Mouse (Mus musculus) neural tube, embryonic 11.5 days (tissue): ENCODE results near the gene Arpc4. TPM values are rescaled to one million over a fixed set of nuclear protein-coding genes. Genes with fewer than 3 reads are reported as not detected.

Source experiments
- ATAC-seq: fragments of 200-750 bp; cut with Nextera tagmentation; 2 replicates; pipeline ENCODE4 v1.8.0; 2017; ENCODE audit warnings: moderate number of reproducible peaks, mild to moderate bottlenecking, moderate TSS enrichment, moderate library complexity; ENCODE audit not compliant: insufficient read depth, low FRiP score, low TSS enrichment
- DNase-seq: peaks from one replicate; pipeline ENCODE4 v3.0.0-alpha.2; 2015; ENCODE audit warnings: low spot score
- H3K27ac ChIP-seq: fragments of 300-500 bp; sonication (generic); 2 replicates; pipeline ENCODE4 v1.5.1; 2014; ENCODE audit warnings: low read depth, mild to moderate bottlenecking, low read length
- H3K27me3 ChIP-seq: fragments of 300-500 bp; sonication (generic); 2 replicates; pipeline ENCODE4 v1.6.1; 2014; ENCODE audit warnings: mild to moderate bottlenecking, low read length, mixed read lengths; ENCODE audit not compliant: control insufficient read depth, insufficient read depth
- H3K36me3 ChIP-seq: fragments of 300-500 bp; sonication (generic); 2 replicates; pipeline ENCODE4 v1.6.1; 2014; ENCODE audit warnings: mild to moderate bottlenecking, low read length, moderate library complexity, mixed read lengths; ENCODE audit not compliant: control insufficient read depth, insufficient read depth
- H3K4me1 ChIP-seq: fragments of 300-500 bp; sonication (generic); 2 replicates; pipeline ENCODE4 v1.6.1; 2014; ENCODE audit warnings: low read length, mixed read lengths; ENCODE audit not compliant: control insufficient read depth, insufficient read depth
- H3K4me2 ChIP-seq: fragments of 300-500 bp; sonication (generic); 2 replicates; pipeline ENCODE4 v1.6.1; 2014; ENCODE audit warnings: low read depth, mild to moderate bottlenecking, moderate library complexity
- H3K4me3 ChIP-seq: fragments of 300-500 bp; sonication (generic); 2 replicates; pipeline ENCODE4 v1.5.1; 2014; ENCODE audit warnings: low read depth, low read length
- H3K9ac ChIP-seq: fragments of 300-500 bp; sonication (generic); 2 replicates; pipeline ENCODE4 v1.6.1; 2014; ENCODE audit warnings: mild to moderate bottlenecking, low read length
- H3K9me3 ChIP-seq: fragments of 300-500 bp; sonication (generic); 2 replicates; pipeline ENCODE4 v1.6.1; 2016; ENCODE audit warnings: low read length; ENCODE audit not compliant: control insufficient read depth
- WGBS: fragments of 180-500 bp; shearing (Covaris S2); extraction: QIAGEN DNeasy Blood & Tissue Kit; methylation state at CpG from one replicate; pipeline ENCODE4 v1.1.7; 2014; 5-methylcytosine and 5-hydroxymethylcytosine counted together
- polyA plus RNA-seq: library from polyadenylated mRNA; unstranded; fragments of >200 nt; fragmentation: Nextera tagmentation; extraction: Ambion mirVana; gene quantifications from 2 replicates; pipeline ENCODE4 v1.2.1, GENCODE M21; 2014

Arpc4 gene
- polyA plus RNA-seq, 1 experiment from 2014 or later: 215 TPM

DNA sequence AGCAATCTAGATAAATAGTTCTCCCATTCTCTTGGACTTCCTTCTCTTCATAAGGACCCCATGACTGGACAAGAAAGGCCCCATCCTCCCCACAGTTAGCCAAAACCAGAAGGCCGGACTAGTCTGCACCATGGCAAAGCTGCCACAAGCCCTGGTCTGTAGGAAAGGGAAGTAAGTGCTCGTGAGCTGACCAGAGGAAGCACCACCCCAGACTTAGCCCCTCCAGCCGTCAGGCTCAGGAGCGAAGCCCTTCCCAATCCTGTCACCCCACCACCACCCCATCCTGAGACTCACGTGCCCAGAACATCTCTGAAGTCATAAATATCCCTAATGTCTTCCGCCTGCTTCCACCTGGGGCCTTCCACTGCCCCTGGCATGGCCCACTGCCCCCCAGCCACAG is 36.3 kb upstream of the Arpc4 start:
- 81% methylated on average over 6 of the region's 6 CpGs for WGBS
- H3K4me3 ChIP-seq: no peak overlapping the region
- no peak overlapping the region for H3K4me2 ChIP-seq
- H3K9ac ChIP-seq: no peak overlapping the region
- H3K27ac ChIP-seq: no peak overlapping the region
- ATAC-seq (no peak), DNase-seq (no peak)
- H3K4me1 ChIP-seq: peaks cover 7% of the 10 kb centered on the region
- no peaks in the 10 kb centered on the region for H3K36me3 ChIP-seq
- no peaks in the 10 kb centered on the region for H3K27me3 ChIP-seq
- no peaks in the 10 kb centered on the region for H3K9me3 ChIP-seq

DNA sequence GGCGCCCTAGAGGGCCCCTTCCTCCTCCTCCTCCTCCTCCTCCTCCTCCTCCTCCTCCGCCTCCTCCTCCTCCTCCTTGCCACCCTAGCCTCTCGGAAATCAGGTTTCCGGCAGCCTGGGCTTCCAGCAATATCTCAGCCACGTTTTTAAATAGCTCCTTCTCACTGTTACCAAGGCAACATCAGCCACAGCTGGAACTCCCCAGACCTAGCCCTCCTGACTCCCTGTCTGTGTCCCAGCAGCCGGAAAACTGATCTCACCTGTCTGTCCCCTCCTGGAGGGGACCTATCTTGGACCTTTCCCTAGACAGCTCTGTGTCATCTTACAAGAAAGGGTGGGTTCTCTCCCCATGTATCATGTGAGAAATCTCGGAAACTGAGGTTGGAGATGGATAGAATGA is 35.6 kb upstream of the Arpc4 start:
- no peaks in the 10 kb centered on the region for H3K36me3 ChIP-seq
- WGBS: 42% methylated on average over 4 of the region's 7 CpGs
- H3K4me2 ChIP-seq: no peak overlapping the region

DNA sequence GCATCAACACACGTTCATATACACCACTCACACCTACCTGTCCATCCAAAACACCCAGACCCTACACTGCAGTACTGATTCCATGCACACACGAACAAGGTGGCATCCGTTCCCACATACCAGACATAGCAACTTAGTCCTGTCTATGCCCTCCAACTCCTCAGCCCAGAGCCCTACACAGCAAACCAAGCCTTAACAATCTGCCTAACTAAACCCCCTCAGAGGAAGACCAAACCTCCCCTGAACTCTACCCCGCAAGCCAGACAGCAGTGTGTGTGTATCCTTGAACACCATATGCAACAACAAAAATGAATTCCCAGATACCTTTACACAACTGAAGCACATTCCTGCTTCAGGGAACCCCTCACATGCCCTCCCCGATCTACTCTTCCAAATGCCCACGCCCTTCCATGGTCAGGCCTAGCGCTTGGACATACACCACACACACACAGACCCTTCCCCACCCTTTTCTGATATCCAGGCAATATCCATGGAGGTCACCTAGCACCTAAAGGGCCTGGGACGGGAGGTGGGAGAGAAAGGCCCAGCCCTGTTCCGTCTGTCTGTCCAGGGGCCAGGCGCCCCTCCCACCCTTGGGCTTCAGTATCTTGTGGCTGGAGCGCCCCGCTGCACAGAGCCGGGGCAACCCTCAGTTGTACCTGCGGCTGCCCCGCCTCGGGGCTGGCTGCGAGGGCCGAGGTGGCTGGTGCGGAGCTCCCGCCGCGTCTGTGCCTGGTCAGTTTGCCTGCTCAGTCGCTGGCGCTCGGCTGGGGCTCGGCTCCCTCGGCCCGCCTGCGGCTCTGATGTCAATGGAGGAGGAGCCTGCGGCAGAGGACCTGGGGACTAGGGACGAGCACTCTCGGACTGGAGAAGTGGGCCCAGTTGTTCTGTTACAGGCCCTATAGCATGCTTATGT is 34.5 kb upstream of the Arpc4 start, which contains the start of gene Camk1:
Camk1 (minus strand) TSS at position 808 of the 916 bp plus-strand sequence.
- WGBS: 15% methylated on average over 32 of the region's 32 CpGs

More for the DNA sequence above, 35.6 kb upstream of the Arpc4 start:
- Histone ChIP-seq H3K27me3 (no peaks in the 10 kb centered on the region), H3K27ac (no peak overlapping the region), H3K9ac (no peak overlapping the region), H3K4me1 (peaks cover 7% of the 10 kb centered on the region), H3K4me3 (no peak overlapping the region), H3K9me3 (no peaks in the 10 kb centered on the region)
- no peak for ATAC-seq
- no peak for DNase-seq

DNA sequence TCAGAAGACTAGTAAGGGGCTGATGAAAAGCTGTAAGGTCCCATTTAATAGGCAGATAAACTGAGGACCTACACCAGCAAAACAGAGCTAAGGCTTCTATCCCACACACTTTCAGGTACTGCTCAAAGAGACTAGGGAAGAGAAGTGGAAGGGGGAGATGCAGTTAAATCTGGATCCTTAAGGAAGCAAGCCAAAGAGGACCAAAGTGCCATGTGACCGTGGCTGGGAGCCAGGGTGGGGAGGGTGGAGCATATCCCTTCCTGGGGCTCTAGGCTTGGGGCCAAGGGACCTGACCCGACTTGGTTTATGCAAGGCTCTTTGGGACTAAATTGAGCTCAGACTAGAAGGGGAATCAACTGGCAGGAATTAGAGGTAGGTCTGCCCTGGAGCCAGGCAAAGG is 33.6 kb upstream of the Arpc4 start:
- DNase-seq (no peak), ATAC-seq (no peak)
- no peak overlapping the region for H3K4me3 ChIP-seq
- no peaks in the 10 kb centered on the region for H3K36me3 ChIP-seq
- no peak overlapping the region for H3K9ac ChIP-seq
- H3K9me3 ChIP-seq: no peaks in the 10 kb centered on the region
- no peak overlapping the region for H3K27ac ChIP-seq
- 66% methylated on average over 2 of the region's 2 CpGs for WGBS
- peaks cover 7% of the 10 kb centered on the region for H3K4me1 ChIP-seq
- no peak overlapping the region for H3K4me2 ChIP-seq
- no peaks in the 10 kb centered on the region for H3K27me3 ChIP-seq

More for the DNA sequence above, 34.5 kb upstream of the Arpc4 start, which contains the start of gene Camk1:
- DNase-seq (peak; percentile 76), ATAC-seq (peak; percentile 83; the same call in 1 of the 2 replicates)
- H3K9ac ChIP-seq: peak within 1 kb of the TSS; percentile 86
- no peak within 1 kb of the TSS for H3K27ac ChIP-seq
- peak within 1 kb of the TSS; percentile 93 for H3K4me2 ChIP-seq
- peaks cover 7% of the 10 kb centered on the region for H3K4me1 ChIP-seq
- H3K4me3 ChIP-seq: peak within 1 kb of the TSS; percentile 50
- no peaks in the 10 kb centered on the region for H3K27me3 ChIP-seq
- H3K9me3 ChIP-seq: no peaks in the 10 kb centered on the region
- H3K36me3 ChIP-seq: no peaks in the 10 kb centered on the region

DNA sequence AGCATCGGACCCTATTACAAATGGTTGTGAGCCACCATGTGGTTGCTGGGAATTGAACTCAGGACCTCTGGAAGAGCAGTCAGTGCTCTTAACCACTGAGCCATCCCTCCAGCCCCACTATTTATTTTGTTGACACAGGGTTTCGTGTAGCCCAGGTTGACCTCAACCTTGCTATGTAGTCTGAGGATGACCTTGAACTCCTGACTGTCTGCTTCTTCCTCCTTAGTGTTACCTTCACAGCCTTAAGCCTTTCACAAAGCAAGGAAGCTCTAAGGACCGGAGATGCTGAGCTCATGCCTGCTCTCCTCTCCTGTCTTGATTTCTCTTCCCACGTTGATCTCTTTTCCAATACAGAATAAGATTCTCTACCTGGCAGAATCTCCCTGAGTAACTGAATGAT is 31.0 kb upstream of the Arpc4 start:
- Histone ChIP-seq H3K9me3 (no peaks in the 10 kb centered on the region), H3K27me3 (no peaks in the 10 kb centered on the region), H3K36me3 (no peaks in the 10 kb centered on the region), H3K27ac (no peak overlapping the region), H3K4me3 (no peak overlapping the region), H3K4me2 (no peak overlapping the region), H3K4me1 (peaks cover 5% of the 10 kb centered on the region), H3K9ac (no peak overlapping the region)
- ATAC-seq (no peak), DNase-seq (no peak)
- 82% methylated on average over 4 of the region's 4 CpGs for WGBS

DNA sequence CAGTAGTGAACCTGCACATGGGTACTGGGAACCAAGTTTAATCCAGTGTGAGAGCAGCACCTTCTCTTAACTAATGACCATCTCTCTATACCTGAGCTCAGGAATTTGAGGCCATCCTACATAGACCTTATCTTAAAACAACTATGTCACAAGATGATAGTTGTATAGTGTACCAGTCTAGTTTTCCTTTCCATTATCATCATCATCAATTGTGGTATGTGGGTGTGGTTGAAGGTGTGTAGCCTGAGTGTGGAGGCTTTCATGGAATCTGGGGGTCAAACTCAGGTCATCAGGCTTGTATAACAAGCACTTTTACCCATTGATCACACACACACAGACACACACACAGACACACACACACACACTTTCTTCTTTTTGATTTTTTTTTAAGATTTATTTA is 27.4 kb upstream of the Arpc4 start:
- no peak for ATAC-seq

DNA sequence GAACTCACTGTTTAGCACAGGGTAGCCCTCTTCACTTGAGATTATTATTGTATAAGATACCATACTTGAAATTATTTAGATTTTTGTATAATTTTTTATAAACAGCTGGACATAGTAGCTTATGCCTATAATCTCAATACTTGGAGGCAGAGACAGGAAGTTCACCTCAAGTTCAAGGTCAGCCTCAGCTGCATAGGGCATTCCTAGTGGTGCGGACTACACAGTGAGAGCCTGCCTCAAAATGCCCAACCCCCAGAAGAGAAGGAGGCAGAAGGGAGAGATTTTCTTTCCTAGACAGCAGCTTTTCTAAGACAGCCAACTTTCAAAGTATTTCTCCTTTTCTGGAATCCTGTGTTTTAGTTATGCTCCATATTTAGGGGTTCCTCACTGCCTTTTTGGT is 26.8 kb upstream of the Arpc4 start:
- no peak for DNase-seq
- Histone ChIP-seq H3K9ac (no peak overlapping the region), H3K4me3 (no peak overlapping the region), H3K27me3 (no peaks in the 10 kb centered on the region), H3K36me3 (no peaks in the 10 kb centered on the region), H3K9me3 (no peaks in the 10 kb centered on the region), H3K4me2 (no peak overlapping the region), H3K27ac (no peak overlapping the region), H3K4me1 (no peaks in the 10 kb centered on the region)
- no peak for ATAC-seq
- WGBS: 95% methylated on average over 1 of the region's 1 CpGs

More for the DNA sequence above, 27.4 kb upstream of the Arpc4 start:
- no peak overlapping the region for H3K4me3 ChIP-seq
- no peak overlapping the region for H3K9ac ChIP-seq
- DNase-seq: no peak
- no peaks in the 10 kb centered on the region for H3K27me3 ChIP-seq
- no peak overlapping the region for H3K27ac ChIP-seq
- H3K4me1 ChIP-seq: no peaks in the 10 kb centered on the region
- H3K36me3 ChIP-seq: no peaks in the 10 kb centered on the region
- no peak overlapping the region for H3K4me2 ChIP-seq
- no peaks in the 10 kb centered on the region for H3K9me3 ChIP-seq

DNA sequence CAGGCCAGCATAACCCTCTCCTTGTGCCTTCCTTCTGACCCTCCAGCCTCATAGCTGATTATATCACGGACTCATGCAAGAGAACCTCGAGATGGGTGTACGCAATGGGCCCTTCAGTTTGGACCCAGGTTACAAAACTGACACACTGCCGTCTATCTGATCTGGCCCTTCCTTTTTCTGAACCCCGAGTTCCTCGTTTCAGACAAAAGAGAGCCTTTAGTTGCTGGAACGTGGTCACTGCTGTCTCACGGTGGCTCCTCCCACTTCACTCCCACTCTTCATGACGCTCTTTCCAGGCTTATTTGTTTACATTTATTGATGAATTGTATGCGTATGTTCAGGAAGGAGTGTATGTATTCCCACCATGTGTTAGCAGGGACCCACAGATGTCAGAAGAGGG is 26.3 kb upstream of the Arpc4 start:
- Histone ChIP-seq H3K27ac (no peak overlapping the region), H3K36me3 (no peaks in the 10 kb centered on the region), H3K9me3 (no peaks in the 10 kb centered on the region), H3K4me3 (no peak overlapping the region), H3K9ac (no peak overlapping the region), H3K4me2 (no peak overlapping the region), H3K27me3 (no peaks in the 10 kb centered on the region), H3K4me1 (no peaks in the 10 kb centered on the region)
- DNase-seq: no peak
- WGBS: 75% methylated on average over 10 of the region's 10 CpGs
- no peak for ATAC-seq

DNA sequence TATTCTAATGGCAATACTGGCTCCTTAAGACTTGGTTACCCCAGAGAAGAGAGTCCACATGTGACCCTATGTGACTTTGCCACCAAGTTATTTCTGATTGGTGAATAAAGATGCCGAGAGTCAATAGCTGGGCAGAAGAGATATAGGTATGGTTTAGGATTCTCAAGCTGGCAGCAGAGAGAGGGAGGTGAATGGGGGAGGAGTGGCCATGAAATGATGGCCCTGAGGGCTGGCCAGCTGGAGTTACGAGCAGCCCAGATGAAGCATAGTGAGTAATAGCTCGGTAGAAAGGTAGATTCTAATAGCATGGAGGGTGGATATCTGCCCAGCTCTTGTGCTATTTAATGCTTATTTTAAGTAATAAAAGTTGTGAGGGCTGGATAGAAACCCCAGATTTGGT is 25.1 kb upstream of the Arpc4 start:
- Histone ChIP-seq H3K9me3 (no peaks in the 10 kb centered on the region), H3K9ac (no peak overlapping the region), H3K36me3 (no peaks in the 10 kb centered on the region), H3K27me3 (no peaks in the 10 kb centered on the region), H3K4me1 (no peaks in the 10 kb centered on the region), H3K4me3 (no peak overlapping the region), H3K4me2 (no peak overlapping the region), H3K27ac (no peak overlapping the region)
- no peak for ATAC-seq
- 79% methylated on average over 3 of the region's 3 CpGs for WGBS
- DNase-seq: no peak
